Mouse (Mus musculus) gastrocnemius, postnatal 14 days (tissue): ENCODE measurements around the gene Ccdc138. TPM values are rescaled to one million over a fixed set of nuclear protein-coding genes. Genes with fewer than 3 reads are reported as not detected.

Experiments used
- DNase-seq: peaks from one replicate; pipeline ENCODE4 v3.0.0; 2021; ENCODE audit warnings: mixed read lengths
- intact Hi-C: fragments of 180-260 bp; cut with DNase I; formaldehyde crosslinking; loops from one replicate; pipeline ENCODE4 v1.15.1; 2025; ENCODE audit warnings: low total_unique reads
- total RNA-seq, 2 experiments: library from RNA; stranded (reverse); gene quantifications; 2 replicates each; pipeline ENCODE4 v1.2.3; 2021

Ccdc138 gene
- total RNA-seq, 2 experiments from 2014 or later = 0.35 to 0.74 TPM

DNA sequence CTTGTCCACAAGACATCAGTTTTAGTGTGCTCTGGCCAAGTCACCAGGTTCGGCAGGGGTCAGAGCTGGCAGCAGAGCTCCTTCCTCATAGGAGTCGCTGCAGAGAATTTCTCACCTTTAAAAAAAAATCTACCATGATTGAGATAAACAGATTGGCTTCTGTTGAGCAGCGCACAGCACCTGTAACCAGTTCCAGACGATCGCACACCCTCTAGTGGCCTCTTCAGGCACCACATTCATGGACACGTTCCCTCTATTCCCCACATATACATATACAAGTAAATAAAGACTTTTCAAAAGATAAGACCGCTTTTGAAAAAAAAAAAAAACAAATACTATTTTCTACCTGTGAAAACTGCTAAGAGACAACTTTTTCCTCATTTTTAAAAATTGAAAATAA lies 61.4 kb downstream of the Ccdc138 start:
- intact Hi-C loops = no loop called here
- DNase-seq = no peak

DNA sequence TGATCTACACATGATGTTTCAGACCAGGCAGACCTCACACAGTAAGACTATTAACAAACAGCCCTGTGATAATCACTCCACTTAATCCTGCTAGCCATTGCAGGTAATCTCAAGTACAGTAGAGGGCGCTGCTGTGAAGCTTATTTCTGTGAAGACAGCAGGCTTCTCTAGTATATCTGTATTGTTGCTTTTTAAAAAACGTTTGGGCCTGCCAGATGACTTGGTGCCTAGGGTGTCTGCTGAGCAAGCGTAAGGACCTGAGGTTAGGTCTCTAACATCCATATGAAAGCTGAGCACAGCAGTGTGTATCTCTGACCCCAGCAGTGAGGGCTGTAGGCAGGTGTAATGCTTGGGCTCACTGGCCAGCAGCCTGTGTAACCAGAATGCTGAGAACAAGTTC lies 62.2 kb downstream of the Ccdc138 start:
- intact Hi-C loops = loop anchor here (5.0 kb wide), 1 partner anchor 117 kb away; the partner anchor contains the start of gene Edar
- DNase-seq = no peak

DNA sequence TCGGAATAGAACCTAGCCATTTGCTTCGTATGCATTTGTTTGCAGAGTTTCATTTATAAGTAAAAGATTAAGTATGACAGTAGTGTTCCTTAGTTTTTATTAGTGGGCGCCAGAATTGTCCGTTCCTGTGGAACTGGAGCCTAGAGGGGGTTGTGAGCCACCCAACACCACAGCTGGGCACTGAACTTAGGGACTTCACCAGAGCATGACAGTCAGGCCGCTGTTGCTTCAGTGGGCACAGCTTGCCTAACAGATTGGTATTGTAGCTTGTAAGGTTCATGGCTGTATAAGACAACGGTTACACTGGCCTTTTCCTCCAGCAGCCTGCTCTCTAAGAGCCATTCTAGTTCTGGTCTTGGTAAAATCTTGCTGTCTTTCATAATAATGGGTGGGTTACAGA lies 62.8 kb downstream of the Ccdc138 start:
- no peak for DNase-seq
- intact Hi-C loops = loop anchor here (5.0 kb wide), 1 partner anchor 117 kb away; the partner anchor contains the start of gene Edar

DNA sequence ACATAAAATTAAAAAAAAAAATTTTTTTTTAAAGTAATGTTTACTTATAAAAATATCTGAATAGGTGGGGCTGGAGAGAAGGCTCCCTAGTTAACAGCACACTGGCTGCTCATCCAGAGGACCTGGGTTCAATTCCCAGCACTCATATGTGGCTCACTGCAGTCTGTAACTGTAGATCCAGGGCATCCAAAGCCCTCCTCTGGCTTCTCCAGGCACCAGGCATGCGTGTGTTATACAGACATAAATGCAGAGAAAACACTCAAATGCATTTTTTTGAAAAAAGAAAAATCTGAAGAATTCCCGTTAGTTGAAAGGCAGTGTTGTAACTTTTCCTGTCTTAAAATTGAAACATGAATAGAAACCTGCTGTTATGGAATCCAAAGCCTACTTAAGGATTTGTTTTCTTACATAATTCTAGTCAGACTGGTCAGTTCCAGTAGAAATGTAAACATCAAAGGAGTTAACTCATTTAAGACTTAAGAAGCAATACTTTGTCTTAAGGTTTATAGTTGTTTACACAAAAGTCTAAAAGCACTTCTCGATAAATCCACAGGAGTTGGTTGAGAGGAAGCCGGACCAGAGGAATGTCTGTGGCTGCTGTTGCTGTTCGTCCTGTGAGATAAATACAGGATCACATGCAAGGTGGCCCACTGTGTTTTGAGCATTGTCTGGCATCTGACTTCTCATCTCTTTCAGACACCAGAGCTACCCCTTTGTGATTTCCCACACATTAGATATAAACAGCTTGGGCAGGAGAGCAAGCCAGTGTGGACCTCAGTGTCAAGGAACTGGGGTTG lies 87.9 kb downstream of the Ccdc138 start:
- no peak for DNase-seq
- intact Hi-C loops = no loop called here

DNA sequence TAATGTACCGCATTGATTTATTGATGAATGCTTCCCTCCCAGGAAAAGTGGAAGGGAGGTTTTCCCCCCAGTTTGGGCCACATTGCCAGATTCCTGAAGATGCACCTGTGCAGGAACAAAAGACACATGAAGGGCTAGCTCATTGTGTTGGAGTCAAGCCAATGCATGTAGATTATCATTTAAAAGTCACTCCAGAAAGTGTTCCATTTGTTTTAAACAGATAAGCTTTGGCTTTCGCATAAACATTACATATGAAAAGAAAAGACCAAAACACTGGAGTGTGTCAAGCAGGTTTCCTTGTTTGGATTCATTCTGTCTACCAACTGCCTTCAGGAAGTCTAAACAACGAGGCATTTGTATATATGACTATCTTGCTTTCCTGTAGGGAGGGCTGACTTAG lies 96.7 kb downstream of the Ccdc138 start:
- DNase-seq = no peak
- intact Hi-C loops = no loop called here

DNA sequence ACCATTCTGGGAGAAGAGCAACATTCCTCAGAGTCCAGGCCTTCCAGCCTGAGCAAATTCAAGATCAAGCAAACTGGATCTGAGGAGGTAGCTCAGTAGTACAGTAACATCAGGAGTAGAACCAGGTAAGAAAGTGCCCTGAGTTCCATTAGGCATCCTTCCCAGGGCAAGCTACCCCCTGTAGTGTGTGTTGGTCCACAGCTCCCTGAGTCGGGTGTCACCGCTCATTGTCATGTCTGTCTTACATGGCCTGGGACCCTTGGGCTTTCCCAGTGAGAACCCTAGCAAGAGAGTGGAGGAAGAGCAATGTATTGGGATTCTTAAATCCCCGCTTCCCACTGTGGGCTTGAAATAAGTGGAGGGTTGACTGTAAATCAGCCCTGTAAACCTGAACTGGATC lies 97.4 kb downstream of the Ccdc138 start:
- intact Hi-C loops = no loop called here
- no peak for DNase-seq

DNA sequence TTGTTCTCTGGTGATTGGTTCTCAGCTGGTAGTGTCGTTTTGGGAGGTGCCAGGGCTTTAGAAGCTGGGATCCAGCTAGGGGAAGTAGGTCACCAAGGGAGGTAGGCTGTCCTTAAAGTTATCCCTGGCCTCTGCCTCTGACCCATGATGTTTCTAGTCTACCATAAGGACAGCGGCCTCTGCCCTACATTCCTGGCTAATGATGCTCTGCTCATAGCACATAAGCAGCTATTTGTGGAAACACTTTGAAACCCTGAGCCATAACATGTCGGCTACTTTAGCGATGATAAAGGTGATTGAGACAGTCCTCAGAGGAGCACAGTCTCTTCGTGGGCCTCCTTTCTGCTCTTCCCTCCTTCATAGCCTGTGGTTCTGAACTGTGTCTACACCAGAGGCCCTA lies 98.1 kb downstream of the Ccdc138 start:
- intact Hi-C loops = no loop called here
- no peak for DNase-seq

DNA sequence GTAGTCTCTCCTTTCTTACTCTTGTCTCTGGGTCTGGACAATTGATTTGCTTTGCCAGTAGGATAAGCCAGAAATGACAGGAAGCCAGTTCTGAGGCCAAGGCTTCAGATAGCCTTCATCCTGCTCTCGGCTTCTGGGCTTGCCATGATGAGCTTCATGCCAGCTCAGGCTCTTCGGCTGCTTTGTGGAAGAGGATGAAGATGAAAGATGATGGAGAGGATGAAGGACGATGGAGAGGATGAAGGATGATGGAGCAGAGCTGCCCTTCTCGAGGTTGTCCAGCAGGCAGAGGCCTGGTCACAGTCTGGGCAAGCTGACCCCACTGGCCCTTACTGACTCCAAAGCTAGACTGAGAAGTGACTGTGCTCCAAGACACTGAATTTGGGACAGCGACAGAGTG lies 102.4 kb downstream of the Ccdc138 start:
- intact Hi-C loops = no loop called here
- no peak for DNase-seq

DNA sequence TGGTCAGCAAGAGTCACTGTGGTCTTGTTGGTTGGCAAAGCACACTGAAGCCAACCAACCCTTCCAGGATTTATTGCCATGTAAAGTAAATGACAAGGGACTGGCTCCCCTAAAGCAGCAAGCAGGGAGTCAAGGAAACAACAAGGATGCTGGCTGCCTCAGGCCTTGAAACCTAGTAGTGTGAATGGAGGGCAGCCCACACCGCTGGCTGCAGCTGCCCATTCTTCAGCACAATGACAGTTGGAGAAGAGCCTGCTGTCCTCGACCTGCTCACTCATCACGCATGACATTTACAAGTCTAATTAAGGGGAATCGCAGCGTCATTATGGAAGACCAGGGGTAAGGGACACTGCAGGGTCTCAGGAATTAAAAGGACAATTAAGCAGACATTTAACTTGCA lies 103.2 kb downstream of the Ccdc138 start:
- intact Hi-C loops = no loop called here
- no peak for DNase-seq

DNA sequence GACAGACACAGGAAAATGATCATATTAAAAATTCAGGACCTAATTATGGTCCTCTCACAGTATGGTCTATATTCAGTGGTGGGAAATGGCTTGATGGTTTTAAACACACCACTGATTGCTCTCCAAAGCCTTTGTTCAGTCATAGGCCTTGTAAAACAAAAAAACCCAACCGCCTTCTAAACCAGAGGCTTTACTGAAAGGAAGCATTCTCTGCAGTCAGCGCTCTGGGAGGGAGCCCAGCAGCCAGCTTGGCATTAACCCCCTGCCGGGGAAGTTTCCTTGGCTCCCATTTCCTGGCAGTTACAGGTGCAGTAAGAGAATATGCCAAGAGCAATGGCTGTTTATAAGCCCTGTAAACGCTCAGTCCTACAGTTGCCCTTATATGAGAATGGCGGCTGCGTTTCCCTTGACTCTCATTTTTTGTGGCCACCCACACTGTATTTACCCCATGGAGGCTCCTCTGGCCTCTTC lies 103.7 kb downstream of the Ccdc138 start:
- intact Hi-C loops = no loop called here
- peak; percentile 58 for DNase-seq

DNA sequence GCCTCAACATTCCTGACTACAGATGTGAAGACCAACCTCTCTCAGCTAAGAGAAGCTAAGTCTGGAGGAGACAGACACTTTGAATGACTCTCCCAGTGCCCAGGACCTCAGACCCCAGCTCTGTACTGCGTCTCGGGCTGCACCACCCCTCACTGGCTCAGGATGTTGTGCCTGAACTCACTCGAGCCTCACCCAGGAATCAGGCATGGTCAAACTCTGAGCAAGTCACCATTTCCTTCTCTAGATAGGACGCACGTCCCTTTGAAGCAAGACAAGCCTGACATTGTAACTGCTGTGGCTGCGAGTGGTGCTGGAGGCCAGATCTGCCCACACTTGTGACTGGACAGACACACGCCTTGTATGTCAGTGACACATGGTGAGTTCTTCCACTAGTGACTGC lies 104.2 kb downstream of the Ccdc138 start:
- DNase-seq = no peak
- intact Hi-C loops = no loop called here

DNA sequence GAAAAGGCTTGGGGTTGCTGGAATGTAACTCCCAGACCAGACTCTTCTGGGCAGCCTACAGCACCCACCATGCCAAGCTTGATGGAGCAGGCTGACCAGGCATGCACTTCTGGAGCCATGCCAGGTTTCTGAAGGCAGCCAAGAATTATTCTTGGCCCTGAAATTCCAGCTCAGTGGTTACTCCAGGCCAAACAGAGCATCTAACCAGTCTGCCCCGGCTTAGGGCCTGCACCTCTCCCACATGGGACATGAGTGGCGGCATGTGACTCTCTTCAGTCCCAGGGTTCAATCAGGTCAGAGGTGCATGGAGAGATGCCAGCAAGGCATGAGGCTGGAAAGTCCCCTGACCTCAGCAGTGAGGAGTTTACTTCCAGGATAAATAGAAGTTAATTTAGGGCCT lies 107.0 kb downstream of the Ccdc138 start:
- intact Hi-C loops = no loop called here

DNA sequence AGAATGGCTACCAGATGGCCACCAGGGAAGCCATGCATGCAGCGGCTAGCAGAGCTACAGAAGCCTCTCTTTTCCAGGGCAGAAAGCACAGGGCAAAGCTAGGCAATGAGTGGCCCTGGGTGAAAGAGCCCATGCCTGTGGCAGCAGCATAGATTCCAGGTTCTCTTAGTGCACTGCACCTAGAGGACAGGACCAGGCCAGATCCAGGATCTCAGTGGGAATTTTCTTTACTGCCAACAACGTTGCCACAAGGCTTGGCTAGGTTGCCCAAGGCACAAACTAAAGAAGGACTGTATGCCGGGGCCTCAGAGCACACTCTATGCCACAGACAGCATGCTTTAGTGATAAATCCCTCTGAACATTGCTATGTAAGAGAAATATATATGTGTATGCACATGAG lies 108.6 kb downstream of the Ccdc138 start:
- intact Hi-C loops = no loop called here
- DNase-seq = no peak

More for the DNA sequence above, 107.0 kb downstream of the Ccdc138 start:
- DNase-seq = peak; percentile 83

DNA sequence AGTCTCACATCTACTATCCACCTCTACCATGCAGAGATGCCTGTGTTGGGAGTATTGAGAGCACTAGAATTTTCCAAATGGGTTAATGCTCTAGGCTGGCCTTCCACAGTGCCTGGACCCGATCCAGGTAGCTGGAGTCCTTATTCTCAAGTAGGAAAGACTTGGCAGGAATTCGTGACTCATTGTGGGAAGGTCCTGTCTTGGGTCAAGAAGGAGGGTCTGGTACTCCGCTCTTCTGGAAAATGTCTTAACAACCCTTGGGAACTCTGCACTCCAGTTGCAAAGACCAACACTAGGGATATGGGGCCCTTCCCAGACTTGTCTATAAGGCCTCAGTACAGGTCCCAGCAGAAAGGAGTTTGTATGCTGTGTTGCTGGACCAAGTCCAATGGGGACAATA lies 111.1 kb downstream of the Ccdc138 start:
- intact Hi-C loops = no loop called here
- no peak for DNase-seq

DNA sequence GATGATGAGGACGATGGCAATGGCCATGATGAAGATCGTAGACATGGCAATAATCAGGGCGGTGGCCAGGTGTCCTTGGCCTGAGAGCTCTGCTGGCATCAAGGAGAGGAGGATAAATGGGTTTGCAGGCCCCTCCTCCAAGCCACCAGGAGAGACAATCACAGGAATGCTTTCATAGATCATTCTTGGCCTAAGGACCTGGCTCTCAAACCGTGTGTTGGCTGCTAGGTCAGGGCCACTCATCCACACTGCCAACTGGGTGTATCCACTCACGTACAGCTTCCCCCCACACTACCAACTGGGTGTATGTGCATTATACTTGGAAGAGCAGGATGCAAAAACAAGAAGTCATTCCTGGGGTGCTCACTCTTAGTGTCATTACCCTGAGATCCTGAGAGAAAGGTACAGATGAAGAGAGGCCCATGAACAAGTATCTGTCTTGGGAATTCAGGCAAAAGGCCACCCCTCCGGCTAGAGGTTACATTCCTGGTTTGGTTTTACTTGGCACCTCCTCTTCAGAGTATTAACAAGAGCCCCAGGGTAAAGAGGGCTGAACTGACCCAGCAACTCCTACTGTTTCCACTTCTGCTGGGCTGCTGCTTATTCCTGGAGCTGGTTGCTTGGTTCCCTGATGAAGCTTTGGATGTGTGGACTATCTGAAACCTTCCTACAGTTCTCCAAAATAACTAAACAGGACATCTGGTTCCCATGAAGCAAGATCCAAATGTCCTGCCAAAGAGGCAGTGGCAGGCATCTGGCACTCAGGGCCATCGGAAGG lies 112.9 kb downstream of the Ccdc138 start:
- no peak for DNase-seq
- intact Hi-C loops = no loop called here

DNA sequence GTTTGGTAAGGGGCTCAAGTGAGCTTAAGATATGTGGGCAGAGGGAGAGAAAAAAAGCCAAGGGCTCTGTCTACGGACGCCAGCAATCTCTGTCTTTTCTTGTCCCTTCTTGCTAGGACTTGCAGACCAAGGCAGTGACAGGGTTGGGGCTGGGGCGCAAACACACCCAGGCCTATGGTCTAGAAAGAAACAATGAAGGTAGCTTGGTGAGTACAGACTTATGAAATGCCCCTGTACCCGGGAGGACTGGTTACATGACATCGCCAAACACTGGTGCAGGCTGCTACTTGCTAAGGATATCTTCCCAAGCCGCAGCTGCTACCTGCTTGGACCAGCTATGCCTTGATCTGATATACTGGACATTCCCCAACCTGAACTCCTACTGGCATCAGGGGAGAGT lies 116.9 kb downstream of the Ccdc138 start:
- intact Hi-C loops = no loop called here
- no peak for DNase-seq

DNA sequence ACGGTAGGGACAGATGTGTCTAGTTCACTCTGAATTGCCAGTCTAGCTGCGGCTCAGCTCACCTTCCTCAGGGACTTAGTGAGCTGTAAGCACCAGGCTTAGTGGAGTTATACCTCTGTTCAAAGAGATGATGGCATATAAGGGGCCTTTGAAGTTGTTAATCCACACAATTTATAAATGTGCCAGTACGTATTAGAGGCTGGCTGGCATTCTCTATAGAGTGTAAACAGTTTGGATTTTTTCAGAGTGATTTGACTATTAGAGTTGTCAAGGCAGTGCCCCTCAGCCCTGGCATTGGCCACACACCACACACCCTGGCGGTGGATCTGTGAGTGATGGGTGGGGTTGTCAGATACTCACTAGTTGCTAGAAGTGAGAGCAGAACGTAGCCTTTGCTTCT lies 118.8 kb downstream of the Ccdc138 start:
- intact Hi-C loops = no loop called here
- no peak for DNase-seq

DNA sequence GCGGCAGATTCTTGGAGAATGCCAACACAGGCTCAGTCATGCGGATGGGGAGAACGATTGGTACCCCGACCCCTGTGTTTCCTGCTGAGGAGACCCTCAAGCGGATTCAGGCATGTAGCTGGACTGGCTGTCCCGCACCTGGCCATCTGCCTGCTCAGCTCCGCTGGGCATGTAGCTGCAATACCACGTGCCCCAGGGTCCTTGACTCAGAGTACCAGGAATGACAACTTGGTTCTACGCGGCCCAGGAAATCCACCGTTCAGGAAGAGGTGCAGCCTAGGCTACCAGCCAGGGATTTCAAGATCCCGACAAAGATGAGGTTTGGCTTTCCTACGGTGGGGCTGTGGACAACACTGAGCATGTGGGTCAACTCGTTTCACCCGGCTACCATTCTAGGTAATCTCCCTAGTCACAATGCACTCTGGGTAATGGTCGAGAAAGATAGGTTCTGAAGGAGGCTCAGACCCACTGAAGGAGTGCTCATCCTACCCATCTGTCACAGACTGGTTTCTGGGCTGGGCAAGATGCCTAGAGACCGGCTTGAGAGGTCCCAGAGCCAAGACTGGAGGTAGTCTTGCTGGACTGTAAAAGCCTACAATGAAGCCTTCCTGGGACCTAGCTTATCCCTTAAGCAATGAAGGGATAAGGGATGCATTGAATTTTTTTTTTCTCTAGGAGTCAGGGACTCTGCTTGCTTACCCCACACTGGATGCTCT lies 120.9 kb downstream of the Ccdc138 start:
- intact Hi-C loops = no loop called here
- DNase-seq = no peak

DNA sequence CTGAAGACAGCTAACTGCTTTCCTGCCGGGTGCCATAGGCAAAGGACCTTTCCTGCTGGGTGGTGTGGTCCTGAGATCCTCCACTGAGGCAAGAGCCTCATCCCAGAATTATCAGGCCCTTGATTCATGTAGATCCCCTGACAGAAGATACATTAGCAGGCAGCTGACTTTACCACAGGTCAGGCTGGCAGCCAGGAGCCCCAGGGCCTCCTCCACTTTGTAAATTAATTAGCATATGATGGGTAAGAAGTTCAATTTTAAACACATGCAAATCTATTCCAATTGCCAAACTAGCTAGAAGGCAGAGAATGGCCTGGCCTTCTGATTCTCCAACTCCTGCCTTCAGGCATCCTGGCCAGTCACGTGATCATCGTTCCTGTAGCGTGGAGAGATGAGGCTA lies 121.5 kb downstream of the Ccdc138 start:
- no peak for DNase-seq
- intact Hi-C loops = no loop called here
